Mouse (Mus musculus): ENCODE measurements around the gene Tmem106b. TPM values are rescaled to one million over a fixed set of nuclear protein-coding genes. Genes with fewer than 3 reads are reported as not detected.

Gene Tmem106b
- 66.4 TPM for polyA plus RNA-seq (2017; shearing (Covaris generic))

GRCm38 (mm10) chr6:13069302-13070146 is at the start of gene Tmem106b:
Gene Tmem106b, plus strand, starts transcription at chr6:13069759.

Other genes starting within 250 kb of the Tmem106b start
- gene Vwde, start 155.2 kb downstream of the Tmem106b start, polyA plus RNA-seq (2017; shearing (Covaris generic)) = 0.16 TPM